Mouse (Mus musculus): ENCODE measurements at regions not wholly inside any gene's neighbourhood (a gene's known extent, or its start where the extent isn't known, plus 50 kb on each side); places are given as distances from the start of the nearest gene placed in this dataset.
A peak's percentile ranks its signal among the peaks of the same experiment; 100 is the strongest.
"Not testable (repeated sequence)": the region's sequence is repeated elsewhere in the genome, so short reads cannot be mapped to it uniquely, and the experiment has no call there.

- not testable (repeated sequence) for DNase-seq
These were observed 75.4 kb upstream of the Lemd2 start for GRCm38 (mm10) chr17:27279491-27280288.

- not testable (repeated sequence) for DNase-seq
These were observed 73.5 kb upstream of the Lemd2 start for GRCm38 (mm10) chr17:27277786-27278185.

- DNase-seq = not testable (repeated sequence)
These were observed 67.5 kb upstream of the Lemd2 start for GRCm38 (mm10) chr17:27271756-27272155.

- DNase-seq = not testable (repeated sequence)
These were observed 66.5 kb upstream of the Lemd2 start for GRCm38 (mm10) chr17:27270776-27271175.

GRCm38 (mm10) chr17:27264607-27265006 lies 60.3 kb upstream of the Lemd2 start:
- not testable (repeated sequence) for DNase-seq

- peak; percentile 56 for DNase-seq
These were observed 58.3 kb upstream of the Lemd2 start for GRCm38 (mm10) chr17:27262607-27263006.

GRCm38 (mm10) chr17:27261981-27262380 lies 57.7 kb upstream of the Lemd2 start:
- DNase-seq = no peak

- DNase-seq = no peak
These were observed 57.0 kb upstream of the Lemd2 start for GRCm38 (mm10) chr17:27261251-27261650.

GRCm38 (mm10) chr17:27260116-27260515 lies 55.8 kb upstream of the Lemd2 start:
- no peak for DNase-seq

GRCm38 (mm10) chr17:27257345-27257744 lies 53.1 kb upstream of the Lemd2 start:
- DNase-seq = peak; percentile 62

GRCm38 (mm10) chr17:27255804-27256203 lies 51.5 kb upstream of the Lemd2 start:
- DNase-seq = no peak

Small RNA genes lying in the stretch of these regions (microRNA-seq; reads per million reads assigned to microRNA genes)
- gene Mir7214 = 0 reads per million in 2 experiments
- gene Mir7216 = 0 reads per million in 2 experiments
- gene Mir7217 = 0 reads per million in 2 experiments
- gene Mir7218 = 0 reads per million in 2 experiments
